Mouse (Mus musculus) mouse embryonic stem cell (cell line): ENCODE data around the gene Hoxa1.

ENCODE experiments used
- in situ Hi-C, 2 experiments: fragments of 300-500 bp; cut with MboI; formaldehyde crosslinking; loops; 1 replicate in 1 of 2; 3 replicates in 1 of 2; pipeline ENCODE4 v1.14.3; 2019 to 2020; ENCODE audit warnings: low sequenced_read_pairs in 2 of 2, low pct_unique_long_range_greater_than_20kb in 1 of 2, mixed read lengths in 1 of 2; ENCODE audit not compliant: unreplicated experiment in 1 of 2

The Hoxa1 gene

DNA sequence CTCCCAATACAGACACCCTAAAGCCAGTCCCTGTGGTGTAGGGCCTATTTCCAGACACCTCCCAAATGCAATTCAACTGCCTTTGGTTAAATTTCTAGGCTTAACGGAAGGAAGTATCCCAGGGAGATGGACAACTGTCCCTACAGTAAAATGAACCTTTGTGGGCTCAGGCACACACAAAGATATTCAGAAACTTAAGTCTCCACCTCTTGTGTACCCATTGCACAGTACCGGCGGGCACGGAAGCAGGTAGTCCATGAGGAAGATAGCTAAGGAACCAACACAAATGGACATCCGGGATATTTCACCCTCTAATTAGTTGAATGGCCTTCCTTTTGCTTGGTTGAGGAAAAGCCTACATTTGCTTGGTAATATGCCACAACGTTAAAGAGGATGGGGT is 18.3 kb upstream of the Hoxa1 start:
- in situ Hi-C loops, result no loop called here

DNA sequence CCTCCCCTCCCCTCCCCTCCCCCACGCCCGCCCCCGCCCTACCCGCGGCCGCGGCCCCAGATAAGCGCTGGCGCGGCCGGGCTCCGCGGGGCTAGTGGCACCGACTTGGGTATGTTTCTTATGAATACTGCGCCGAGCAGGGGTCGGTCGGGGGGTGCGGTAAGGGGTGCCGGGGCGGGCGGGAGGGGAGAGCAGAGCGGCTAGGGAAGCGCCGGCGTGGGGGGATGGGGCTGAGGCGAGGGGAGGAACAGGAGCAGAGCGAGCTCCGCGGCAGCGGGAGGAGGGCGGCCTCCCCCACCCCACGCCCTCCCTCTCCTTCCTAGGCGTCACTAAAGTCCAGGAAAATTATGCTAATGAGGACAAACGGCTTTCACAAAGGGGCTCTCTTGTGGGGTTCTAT is 17.7 kb upstream of the Hoxa1 start:
- in situ Hi-C loops, result no loop called here

DNA sequence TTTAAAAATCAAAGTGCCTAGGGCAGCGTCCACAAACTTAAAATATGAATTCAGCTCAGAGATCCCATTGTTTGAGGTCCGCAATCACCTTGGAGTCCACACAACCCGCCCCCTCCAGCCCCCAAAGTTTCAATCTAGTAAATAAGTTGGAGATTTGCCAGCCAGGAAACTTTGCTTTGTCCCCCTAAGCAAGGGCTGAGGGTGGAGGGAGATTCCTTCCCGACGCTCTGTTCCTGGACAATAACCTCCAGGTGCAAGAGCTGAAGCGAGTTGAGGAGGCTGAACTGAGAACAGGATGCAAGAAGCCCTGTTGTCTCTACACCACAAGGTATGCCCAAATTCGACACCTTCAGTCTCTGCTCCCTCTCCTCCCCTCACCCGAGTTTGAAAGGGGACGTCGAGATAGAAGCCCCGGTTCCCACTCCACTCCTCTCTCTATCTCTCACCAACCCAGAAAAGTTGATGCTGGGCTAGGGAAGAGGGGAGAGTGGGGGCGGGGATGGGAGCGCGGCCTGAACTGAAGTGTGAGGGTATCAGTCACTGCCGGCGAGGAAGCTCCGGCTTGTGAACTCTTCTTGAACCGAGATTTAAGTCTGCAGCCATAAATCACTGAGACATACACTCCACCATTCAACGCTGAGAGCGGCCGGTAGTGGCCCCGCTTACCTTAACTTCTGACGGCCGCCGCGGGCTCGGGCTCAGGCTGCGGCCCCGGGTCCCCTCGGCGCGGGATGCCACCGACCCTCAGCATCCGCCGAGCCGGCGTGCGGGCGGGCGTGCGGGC is 17.0 kb upstream of the Hoxa1 start:
- in situ Hi-C loops, result no loop called here

DNA sequence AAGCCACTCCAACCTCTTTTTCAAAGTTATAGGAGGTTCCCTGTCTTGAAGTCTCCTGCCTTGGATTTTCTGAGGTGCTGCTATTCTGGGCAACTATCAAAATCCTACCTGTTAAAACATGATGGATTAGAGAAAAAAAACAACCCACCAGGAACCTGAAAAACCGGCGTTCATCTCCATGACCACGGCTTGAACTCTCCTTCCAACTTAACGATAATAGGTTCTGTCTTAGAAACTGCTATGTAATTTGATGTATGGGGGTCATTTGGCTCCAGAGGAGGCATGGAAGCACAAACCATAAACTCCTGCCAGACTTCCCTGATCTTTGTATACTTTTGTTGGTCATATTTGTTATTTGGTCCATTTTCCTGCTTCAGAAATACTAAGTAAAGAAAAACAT is 15.5 kb upstream of the Hoxa1 start:
- in situ Hi-C loops, result no loop called here

GRCm38 (mm10) chr6:52172501-52172900 is 14.4 kb upstream of the Hoxa1 start:
- in situ Hi-C loops, result no loop called here

GRCm38 (mm10) chr6:52171938-52172337 is 13.8 kb upstream of the Hoxa1 start:
- in situ Hi-C loops, result no loop called here

GRCm38 (mm10) chr6:52171331-52171730 is 13.2 kb upstream of the Hoxa1 start:
- in situ Hi-C loops, result no loop called here

DNA sequence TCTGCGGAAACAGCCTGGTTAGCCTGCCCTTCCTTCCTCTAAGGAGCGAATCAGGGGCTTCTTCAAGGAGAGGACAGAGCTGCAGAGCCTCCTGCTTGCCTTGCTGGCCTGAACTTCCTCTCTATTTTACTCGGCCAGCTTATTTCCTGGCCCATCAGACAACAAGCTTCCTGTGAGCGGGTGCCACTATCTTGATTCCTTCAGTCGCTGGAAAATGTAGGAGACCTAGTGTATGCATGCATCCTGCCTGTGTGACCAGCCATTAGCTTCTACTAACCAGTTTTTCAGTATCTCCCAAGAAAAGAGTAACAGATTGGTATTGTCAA is 12.7 kb upstream of the Hoxa1 start:
- in situ Hi-C loops, result no loop called here

- in situ Hi-C loops, result no loop called here
Measured at GRCm38 (mm10) chr6:52170166-52170897, 12.2 kb upstream of the Hoxa1 start.

DNA sequence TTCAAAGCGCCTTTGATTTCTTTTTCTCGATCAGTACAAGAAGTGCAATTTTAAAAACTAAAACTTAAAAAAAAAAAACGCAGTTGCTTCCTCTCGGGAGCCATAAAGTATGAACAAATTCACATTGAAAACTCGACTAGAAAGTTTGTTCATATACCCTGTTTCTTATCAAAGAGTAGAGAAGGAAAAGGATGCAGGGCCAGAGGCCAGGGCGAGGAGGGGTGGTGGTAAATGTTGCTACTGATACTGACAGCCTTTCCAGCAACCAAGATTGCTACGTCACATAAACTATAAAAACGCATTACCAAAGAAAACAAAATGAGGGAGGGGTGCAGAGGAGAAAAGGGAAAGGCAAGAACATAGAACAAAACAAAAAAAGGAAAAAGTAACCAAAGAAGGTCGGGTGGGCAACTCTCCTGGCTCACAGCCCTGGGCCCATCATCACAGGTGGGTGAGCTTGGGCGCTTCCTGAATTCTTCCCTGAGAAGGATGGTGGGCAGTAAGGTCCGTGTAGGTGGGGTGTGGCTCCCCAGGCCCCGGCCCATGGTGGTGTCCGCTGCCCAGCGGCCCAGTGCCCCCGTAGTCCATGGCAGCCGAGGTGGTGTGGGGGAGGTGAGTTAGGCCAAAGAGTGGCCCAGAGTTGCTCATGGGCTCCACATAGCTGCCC is 11.5 kb upstream of the Hoxa1 start:
- in situ Hi-C loops, result loop anchor here in 1 of 2 experiments (5.0 kb wide), 1 partner anchor 78 kb away; the partner anchor contains the start of gene Hoxa11

DNA sequence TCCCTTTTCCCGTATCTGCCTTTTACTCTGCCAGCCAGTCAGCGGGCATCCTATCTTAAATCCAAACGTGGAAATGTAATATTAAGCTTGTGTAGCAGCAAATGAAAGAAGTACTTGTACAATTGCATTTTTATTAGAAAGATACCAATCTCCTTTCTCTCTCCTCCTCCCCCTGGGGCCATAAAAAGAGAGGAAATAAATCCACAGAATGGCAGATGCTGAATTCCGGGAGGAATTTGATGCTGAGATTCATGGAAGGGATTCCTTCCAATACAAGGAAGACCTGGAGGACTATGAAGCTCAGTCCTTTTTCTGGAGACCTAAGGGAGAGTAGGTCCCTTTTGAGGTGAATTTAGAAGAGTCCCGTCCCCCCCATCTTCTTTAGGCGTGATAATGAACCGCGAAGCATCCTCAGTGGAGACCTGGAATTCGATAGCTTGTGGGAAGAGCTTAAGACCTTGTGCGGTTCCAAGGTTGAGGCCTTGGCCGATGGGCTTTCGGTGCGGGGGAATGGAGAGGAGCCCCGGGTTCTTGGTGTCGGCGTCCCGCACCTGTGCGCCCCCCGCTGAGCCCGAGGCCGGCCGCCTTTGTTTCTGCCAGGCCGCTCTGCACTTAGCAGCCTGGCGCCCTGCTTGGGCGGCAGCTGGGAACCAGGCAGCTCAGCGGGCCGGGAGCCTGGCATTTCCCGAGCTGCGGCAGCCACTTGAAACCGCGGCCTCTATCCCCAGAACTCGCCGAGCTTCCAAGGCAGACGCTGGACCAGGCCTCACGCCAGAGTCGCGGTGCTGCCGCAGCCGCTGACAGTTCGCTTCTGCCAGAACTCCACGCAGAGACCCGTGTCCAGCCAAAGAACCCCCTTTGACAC is 10.3 kb upstream of the Hoxa1 start:
- in situ Hi-C loops, result loop anchor here in 1 of 2 experiments (5.0 kb wide), 1 partner anchor 79 kb away; the partner anchor contains the start of gene Hoxa11

- in situ Hi-C loops, result loop anchor here in 1 of 2 experiments (5.0 kb wide), 1 partner anchor 80 kb away; the partner anchor contains the start of gene Hoxa11
Measured at GRCm38 (mm10) chr6:52167736-52168161, 9.6 kb upstream of the Hoxa1 start.

- in situ Hi-C loops, result loop anchor here in 1 of 2 experiments (5.0 kb wide), 1 partner anchor 80 kb away; the partner anchor contains the start of gene Hoxa11
Measured at GRCm38 (mm10) chr6:52167176-52167575, 9.1 kb upstream of the Hoxa1 start.

DNA sequence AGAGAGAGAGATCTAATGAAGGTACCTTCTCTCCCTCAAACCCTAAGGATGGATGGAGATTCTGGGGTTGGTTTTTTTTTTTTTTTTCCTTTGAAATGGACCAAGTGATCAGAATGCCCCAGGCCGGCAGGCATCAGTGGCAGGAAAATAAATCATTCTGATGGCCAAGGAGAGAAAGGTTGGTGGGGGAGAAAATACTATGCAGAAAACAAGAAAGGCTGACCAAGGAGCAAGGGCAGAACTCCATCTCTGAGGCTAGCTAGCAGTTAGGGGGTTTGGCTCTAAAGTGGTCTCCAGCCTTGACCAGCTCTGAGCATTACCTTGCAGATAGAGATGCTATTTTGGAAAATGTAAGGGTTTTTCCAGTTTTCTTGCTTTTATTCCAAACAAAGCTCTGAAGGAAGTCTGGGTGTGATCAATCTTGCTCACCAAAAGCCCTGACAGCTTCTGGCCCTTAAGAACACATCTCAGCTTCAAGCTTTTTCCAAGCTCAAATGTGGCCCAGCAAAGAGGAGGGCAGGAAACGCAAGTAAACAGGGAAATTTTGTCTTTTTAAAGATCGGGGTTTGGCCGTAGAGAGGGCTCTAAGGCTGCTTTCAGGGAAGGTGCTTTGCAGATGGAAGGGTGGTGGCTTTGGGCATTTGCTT is 8.4 kb upstream of the Hoxa1 start:
- in situ Hi-C loops, result loop anchor here in 1 of 2 experiments (5.0 kb wide), 1 partner anchor 81 kb away; the partner anchor contains the start of gene Hoxa11

- in situ Hi-C loops, result loop anchor here in 1 of 2 experiments (5.0 kb wide), 1 partner anchor 82 kb away; the partner anchor contains the start of gene Hoxa11
Measured at GRCm38 (mm10) chr6:52165441-52166370, 7.6 kb upstream of the Hoxa1 start.

DNA sequence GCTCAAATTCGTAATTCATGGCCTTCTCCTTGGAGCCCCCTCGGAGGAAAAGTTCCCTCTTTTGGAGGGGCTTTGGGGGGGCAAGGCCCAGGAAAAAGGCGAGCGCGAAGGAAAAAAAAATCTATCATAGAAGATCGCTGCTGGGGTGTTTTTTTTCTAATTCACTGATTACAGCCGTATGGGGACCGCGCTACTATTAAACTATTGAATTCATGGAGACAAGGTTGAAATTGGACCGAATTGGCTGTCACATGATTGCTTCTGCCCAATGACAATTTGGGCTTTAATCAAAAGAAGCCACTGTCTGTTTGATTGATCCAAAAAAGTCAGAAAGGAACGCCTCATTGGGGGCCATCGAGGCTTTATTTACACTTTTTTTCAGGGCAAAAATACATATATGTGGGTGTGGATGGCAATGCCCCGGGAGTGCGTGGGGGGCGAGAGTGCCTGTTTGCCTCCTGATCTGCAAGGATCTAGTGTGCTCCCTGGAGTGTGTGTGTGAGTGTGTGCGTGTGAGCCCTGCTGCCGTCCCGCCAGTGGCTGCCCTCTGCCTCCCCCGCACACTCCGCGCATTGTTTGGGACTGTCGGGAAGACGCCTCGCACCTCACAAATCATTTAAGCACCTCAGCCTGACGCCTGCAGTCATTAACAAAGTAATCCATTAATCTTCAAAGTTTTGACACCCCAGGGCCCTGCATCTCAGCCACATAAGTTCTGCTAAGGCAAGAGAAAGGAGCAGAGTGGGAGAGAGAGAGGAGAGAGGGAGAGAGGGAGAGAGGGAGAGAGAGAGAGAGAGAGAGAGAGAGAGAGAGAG is 6.7 kb upstream of the Hoxa1 start, which contains the start of gene Hoxa2:
Gene Hoxa2 (minus strand): TSS at position 206 of the 815 bp plus-strand sequence.
- in situ Hi-C loops, result loop anchor here in 1 of 2 experiments (5.0 kb wide), 1 partner anchor 82 kb away; the partner anchor contains the start of gene Hoxa11
